Mouse (Mus musculus) kidney, adult 11 months (tissue): ENCODE measurements at regions not wholly inside any gene's neighbourhood (a gene's known extent, or its start where the extent isn't known, plus 50 kb on each side); places are given as distances from the start of the nearest gene placed in this dataset.

Experiments
- DNase-seq: peaks from one replicate; pipeline ENCODE4 v3.0.0; 2022

- DNase-seq, result no peak
Observed at GRCm38 (mm10) chr7:82921722-82922121, 54.6 kb downstream of the Mex3b start.

- DNase-seq, result no peak
Observed at GRCm38 (mm10) chr7:82923220-82924071, 56.3 kb downstream of the Mex3b start.

GRCm38 (mm10) chr7:82924092-82924491 is 57.0 kb downstream of the Mex3b start:
- DNase-seq, result no peak

GRCm38 (mm10) chr7:82938311-82938710 is 71.2 kb downstream of the Mex3b start:
- no peak for DNase-seq

- DNase-seq, result no peak
Observed at GRCm38 (mm10) chr7:82939536-82939935, 72.4 kb downstream of the Mex3b start.

- DNase-seq, result no peak
Observed at GRCm38 (mm10) chr7:82943376-82943775, 76.2 kb downstream of the Mex3b start.

GRCm38 (mm10) chr7:82943797-82944196 is 76.7 kb downstream of the Mex3b start:
- no peak for DNase-seq

GRCm38 (mm10) chr7:82949372-82949771 is 82.2 kb downstream of the Mex3b start:
- DNase-seq, result no peak

- DNase-seq, result no peak
Observed at GRCm38 (mm10) chr7:82957208-82957977, 90.3 kb downstream of the Mex3b start.

- no peak for DNase-seq
Observed at GRCm38 (mm10) chr7:82970599-82970998, 103.5 kb downstream of the Mex3b start.

GRCm38 (mm10) chr7:82971244-82971643 is 104.1 kb downstream of the Mex3b start:
- DNase-seq, result no peak

- no peak for DNase-seq
Observed at GRCm38 (mm10) chr7:82972214-82973006, 105.3 kb downstream of the Mex3b start.

- DNase-seq, result no peak
Observed at GRCm38 (mm10) chr7:82990708-82991107, 123.6 kb downstream of the Mex3b start.

GRCm38 (mm10) chr7:82993136-82993535 is 126.0 kb downstream of the Mex3b start:
- DNase-seq, result no peak

- DNase-seq, result no peak
Observed at GRCm38 (mm10) chr7:82998848-82999247, 131.7 kb downstream of the Mex3b start.

- no peak for DNase-seq
Observed at GRCm38 (mm10) chr7:83007540-83007939, 140.4 kb downstream of the Mex3b start.

GRCm38 (mm10) chr7:83012145-83012544 is 145.0 kb downstream of the Mex3b start:
- DNase-seq, result no peak

- no peak for DNase-seq
Observed at GRCm38 (mm10) chr7:83014725-83015690, 147.9 kb downstream of the Mex3b start.

GRCm38 (mm10) chr7:83015756-83016155 is 148.6 kb downstream of the Mex3b start:
- DNase-seq, result no peak

- no peak for DNase-seq
Observed at GRCm38 (mm10) chr7:83016566-83016965, 149.4 kb downstream of the Mex3b start.

- no peak for DNase-seq
Observed at GRCm38 (mm10) chr7:83020584-83020983, 153.5 kb downstream of the Mex3b start.

GRCm38 (mm10) chr7:83023990-83024389 is 156.9 kb downstream of the Mex3b start:
- DNase-seq, result no peak
